Mouse (Mus musculus) embryonic facial prominence, embryonic 13.5 days (tissue): ENCODE results near the gene Dyrk3. TPM values are rescaled to one million over a fixed set of nuclear protein-coding genes. Genes with fewer than 3 reads are reported as not detected.

ENCODE experiments used
- ATAC-seq: fragments of 200-750 bp; cut with Nextera tagmentation; 2 replicates; pipeline ENCODE4 v1.8.0; 2017; ENCODE audit warnings: low read depth; ENCODE audit not compliant: insufficient number of reproducible peaks, insufficient read depth, low FRiP score, low TSS enrichment
- H3K27ac ChIP-seq: fragments of 300-500 bp; sonication (generic); 2 replicates; pipeline ENCODE4 v1.5.1; 2015; ENCODE audit warnings: moderate library complexity, mild to moderate bottlenecking, inconsistent platforms
- H3K27me3 ChIP-seq: fragments of 300-500 bp; sonication (generic); 2 replicates; pipeline ENCODE4 v1.6.1; 2015; ENCODE audit warnings: mild to moderate bottlenecking, inconsistent platforms
- H3K36me3 ChIP-seq: fragments of 300-500 bp; sonication (generic); 2 replicates; pipeline ENCODE4 v1.6.1; 2015; ENCODE audit warnings: mild to moderate bottlenecking, inconsistent platforms
- H3K4me1 ChIP-seq: fragments of 300-500 bp; sonication (generic); 2 replicates; pipeline ENCODE4 v1.6.1; 2015; ENCODE audit warnings: inconsistent platforms
- H3K4me2 ChIP-seq: fragments of 300-500 bp; sonication (generic); 2 replicates; pipeline ENCODE4 v1.6.1; 2015; ENCODE audit warnings: moderate library complexity, mild to moderate bottlenecking, inconsistent platforms
- H3K4me3 ChIP-seq: fragments of 300-500 bp; sonication (generic); 2 replicates; pipeline ENCODE4 v1.5.1; 2015; ENCODE audit warnings: mild to moderate bottlenecking, inconsistent platforms
- H3K9ac ChIP-seq: fragments of 300-500 bp; sonication (generic); 2 replicates; pipeline ENCODE4 v1.6.1; 2015; ENCODE audit warnings: mild to moderate bottlenecking, inconsistent platforms
- H3K9me3 ChIP-seq: fragments of 300-500 bp; sonication (generic); 2 replicates; pipeline ENCODE4 v1.6.1; 2016; ENCODE audit warnings: inconsistent platforms
- WGBS: fragments of 180-500 bp; shearing (Covaris S2); methylation state at CpG from one replicate; pipeline ENCODE4 v1.1.7; 2015; ENCODE audit warnings: mixed read lengths; 5-methylcytosine and 5-hydroxymethylcytosine counted together
- polyA plus RNA-seq: library from polyadenylated mRNA; unstranded; fragments of >200 nt; fragmentation: Nextera tagmentation; extraction: Ambion mirVana; gene quantifications from 2 replicates; pipeline ENCODE4 v1.2.1, GENCODE M21; 2015

Dyrk3 gene
- polyA plus RNA-seq, 1 experiment from 2014 or later: 3.3 TPM

GRCm38 (mm10) chr1:131125987-131126744 lies 12.0 kb downstream of the Dyrk3 start:
- no peaks in the 10 kb centered on the region for H3K4me1 ChIP-seq
- H3K27me3 ChIP-seq: no peaks in the 10 kb centered on the region
- ATAC-seq: no peak
- no peak overlapping the region for H3K27ac ChIP-seq
- no peak overlapping the region for H3K9ac ChIP-seq
- no peaks in the 10 kb centered on the region for H3K9me3 ChIP-seq
- no peak overlapping the region for H3K4me3 ChIP-seq
- WGBS: 77% methylated on average over 11 of the region's 11 CpGs
- peaks cover 23% of the 10 kb centered on the region for H3K36me3 ChIP-seq
- no peak overlapping the region for H3K4me2 ChIP-seq

- ATAC-seq: no peak
- H3K9ac ChIP-seq: no peak overlapping the region
- no peak overlapping the region for H3K4me3 ChIP-seq
- no peaks in the 10 kb centered on the region for H3K9me3 ChIP-seq
- no peaks in the 10 kb centered on the region for H3K27me3 ChIP-seq
- 61% methylated on average over 10 of the region's 10 CpGs for WGBS
- H3K4me2 ChIP-seq: no peak overlapping the region
- H3K27ac ChIP-seq: no peak overlapping the region
- H3K36me3 ChIP-seq: peaks cover 5% of the 10 kb centered on the region
- H3K4me1 ChIP-seq: 0 out of 2 replicates have a peak, but pooled peaks cover 2% of the 10 kb centered on the region
These were observed 14.4 kb downstream of the Dyrk3 start for GRCm38 (mm10) chr1:131123522-131124265.

DNA sequence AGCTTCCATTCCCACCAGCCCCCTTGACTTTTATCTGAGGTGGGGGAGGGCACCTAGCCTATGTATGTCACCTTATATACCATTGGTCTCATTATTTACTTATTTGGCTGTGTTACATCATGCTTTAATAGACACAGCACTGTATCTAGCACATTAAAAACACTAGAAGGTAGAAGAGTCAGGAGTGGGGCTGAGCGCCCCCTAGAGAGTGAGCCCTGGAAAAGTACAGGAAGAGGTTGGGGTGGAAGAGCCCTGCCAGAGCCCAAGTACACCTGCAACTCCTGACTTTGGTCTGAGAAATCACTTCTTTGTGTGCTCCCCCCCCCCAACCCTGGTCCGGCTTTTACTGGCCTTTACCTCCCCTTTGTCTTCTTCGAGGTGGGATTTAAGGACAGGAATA lies 16.2 kb downstream of the Dyrk3 start:
- H3K27ac ChIP-seq: no peak overlapping the region
- no peak overlapping the region for H3K4me2 ChIP-seq
- H3K36me3 ChIP-seq: no peaks in the 10 kb centered on the region
- WGBS: 37% methylated on average over 3 of the region's 3 CpGs
- no peak for ATAC-seq
- no peak overlapping the region for H3K9ac ChIP-seq
- no peaks in the 10 kb centered on the region for H3K27me3 ChIP-seq
- peaks cover 3% of the 10 kb centered on the region; the same call in 1 of the 2 replicates for H3K4me1 ChIP-seq
- no peak overlapping the region for H3K4me3 ChIP-seq
- H3K9me3 ChIP-seq: no peaks in the 10 kb centered on the region

DNA sequence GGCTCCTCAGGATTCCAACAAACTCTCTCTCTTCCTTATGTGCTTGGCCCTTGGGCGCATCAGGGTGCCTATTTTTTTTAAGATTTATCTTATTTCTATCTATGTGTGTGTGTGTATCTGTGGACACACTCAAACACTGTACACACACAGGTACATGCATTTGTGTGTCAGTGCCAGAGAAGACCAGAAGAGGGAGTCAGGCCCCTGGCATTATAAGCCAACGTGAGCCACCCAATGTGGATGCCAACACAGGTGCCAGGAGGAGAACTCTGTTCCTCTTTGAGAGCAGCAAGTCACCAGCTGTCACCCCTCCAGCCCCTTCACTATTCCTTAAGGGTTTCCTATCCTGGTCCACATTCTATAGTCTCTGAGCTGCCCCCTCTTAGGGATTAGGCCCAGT lies 19.1 kb downstream of the Dyrk3 start:
- WGBS: 65% methylated on average over 2 of the region's 2 CpGs

GRCm38 (mm10) chr1:131118530-131118929 lies 19.6 kb downstream of the Dyrk3 start:
- Histone ChIP-seq H3K27me3 (0 out of 2 replicates have a peak, but pooled peaks cover 3% of the 10 kb centered on the region), H3K4me3 (no peak overlapping the region), H3K9ac (no peak overlapping the region), H3K36me3 (no peaks in the 10 kb centered on the region), H3K4me1 (peaks cover 10% of the 10 kb centered on the region), H3K9me3 (no peaks in the 10 kb centered on the region), H3K4me2 (no peak overlapping the region), H3K27ac (no peak overlapping the region)
- ATAC-seq: no peak
- 47% methylated on average over 10 of the region's 10 CpGs for WGBS

More for the DNA sequence above, 19.1 kb downstream of the Dyrk3 start:
- Histone ChIP-seq H3K27me3 (0 out of 2 replicates have a peak, but pooled peaks cover 3% of the 10 kb centered on the region), H3K27ac (no peak overlapping the region), H3K9ac (no peak overlapping the region), H3K4me1 (peaks cover 10% of the 10 kb centered on the region), H3K36me3 (no peaks in the 10 kb centered on the region), H3K4me2 (no peak overlapping the region), H3K9me3 (no peaks in the 10 kb centered on the region), H3K4me3 (no peak overlapping the region)
- ATAC-seq: no peak

DNA sequence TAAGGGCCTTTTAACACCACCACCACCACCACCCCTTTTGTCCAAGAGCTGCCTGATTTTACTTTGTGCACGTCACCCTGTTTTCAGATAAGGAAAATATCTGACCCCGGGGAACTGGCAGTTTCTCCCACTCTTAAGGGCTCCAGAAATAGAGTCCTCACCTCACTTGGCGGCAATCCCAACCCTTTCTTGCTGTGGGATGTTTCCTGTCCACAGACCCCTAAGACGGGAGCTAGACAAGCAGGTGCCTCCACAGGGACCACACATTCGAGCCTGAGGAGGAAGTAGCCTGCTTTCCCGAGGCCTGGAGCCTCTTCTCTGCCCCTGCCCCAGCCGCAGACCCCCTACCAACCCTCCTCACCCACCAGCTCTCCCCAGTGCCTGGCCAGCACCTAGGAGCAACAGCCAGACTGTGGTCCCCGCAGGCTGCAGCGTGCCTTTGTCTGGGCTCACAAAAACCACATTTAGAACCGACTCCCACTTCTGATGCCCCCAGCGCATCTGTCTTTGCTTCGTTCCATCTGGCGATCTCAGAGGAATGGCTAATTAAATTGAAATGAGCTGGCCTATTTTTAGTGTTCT lies 21.6 kb downstream of the Dyrk3 start:
- H3K36me3 ChIP-seq: no peaks in the 10 kb centered on the region
- H3K4me2 ChIP-seq: no peak overlapping the region
- H3K9ac ChIP-seq: no peak overlapping the region
- WGBS: 40% methylated on average over 13 of the region's 13 CpGs
- H3K4me3 ChIP-seq: no peak overlapping the region
- H3K27me3 ChIP-seq: 0 out of 2 replicates have a peak, but pooled peaks cover 3% of the 10 kb centered on the region
- H3K4me1 ChIP-seq: peaks cover 10% of the 10 kb centered on the region
- H3K27ac ChIP-seq: peak overlapping the region; percentile 35; the same call in 1 of the 2 replicates
- H3K9me3 ChIP-seq: no peaks in the 10 kb centered on the region
- no peak for ATAC-seq

GRCm38 (mm10) chr1:131115932-131116331 lies 22.2 kb downstream of the Dyrk3 start:
- Histone ChIP-seq H3K27me3 (0 out of 2 replicates have a peak, but pooled peaks cover 3% of the 10 kb centered on the region), H3K4me3 (no peak overlapping the region), H3K27ac (no peak overlapping the region), H3K4me1 (peaks cover 13% of the 10 kb centered on the region), H3K9me3 (no peaks in the 10 kb centered on the region), H3K36me3 (no peaks in the 10 kb centered on the region), H3K9ac (no peak overlapping the region), H3K4me2 (no peak overlapping the region)
- no peak for ATAC-seq
- 10% methylated on average over 6 of the region's 6 CpGs for WGBS

DNA sequence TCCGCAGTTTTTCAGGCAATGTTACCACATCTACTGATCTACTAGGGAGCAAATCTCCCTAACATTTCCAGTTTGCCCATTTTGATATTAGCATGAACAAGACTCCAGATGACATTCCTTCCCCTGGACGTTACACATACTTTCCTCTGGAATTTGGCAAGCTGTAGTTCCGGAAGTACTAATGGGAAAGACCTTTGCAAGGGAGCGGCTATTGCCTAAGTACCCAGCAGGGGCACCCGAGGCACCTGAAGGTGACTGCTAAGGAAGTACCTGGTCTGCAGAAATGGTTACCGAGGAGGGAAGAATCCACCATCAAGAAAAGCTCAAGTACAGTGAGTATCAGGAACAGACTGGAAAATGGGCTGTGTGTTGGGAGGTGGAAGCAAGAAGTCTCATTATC lies 25.6 kb downstream of the Dyrk3 start:
- no peak for ATAC-seq
- WGBS: 32% methylated on average over 6 of the region's 6 CpGs
- no peak overlapping the region for H3K27ac ChIP-seq

DNA sequence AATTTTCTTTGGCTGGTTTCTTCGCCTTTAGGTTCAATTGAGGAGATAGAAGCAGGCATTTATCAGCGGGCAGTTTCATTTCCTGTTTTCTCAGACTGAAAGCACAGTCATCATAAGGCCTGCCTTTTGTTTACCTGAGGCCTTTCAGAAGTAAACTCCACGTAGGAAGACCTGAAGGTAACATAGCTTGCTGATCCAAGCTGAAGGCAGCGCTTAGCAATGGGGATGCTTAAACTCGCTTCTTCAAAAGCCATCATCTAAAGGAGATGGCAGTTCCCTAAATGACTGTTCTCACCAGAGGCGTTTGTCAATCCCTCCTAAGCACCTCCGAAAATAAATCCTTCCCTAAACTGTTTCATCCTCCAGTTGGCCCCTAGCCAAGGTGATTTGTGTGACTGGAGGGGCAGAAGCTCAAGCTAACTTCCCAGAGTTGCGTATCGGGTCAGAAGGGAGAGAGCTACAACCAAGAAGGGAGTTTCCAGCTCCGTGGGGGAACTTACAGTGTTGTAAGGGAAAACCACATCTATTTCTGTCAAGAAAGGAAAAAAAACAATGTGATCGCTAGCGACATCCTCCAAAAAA lies 27.5 kb downstream of the Dyrk3 start:
- Histone ChIP-seq H3K4me2 (no peak overlapping the region), H3K4me3 (no peak overlapping the region), H3K9ac (no peak overlapping the region), H3K4me1 (peaks cover 24% of the 10 kb centered on the region), H3K27ac (0 out of 2 replicates have a peak overlapping the region, but pooled peaks have one; percentile 49), H3K27me3 (0 out of 2 replicates have a peak, but pooled peaks cover 3% of the 10 kb centered on the region), H3K36me3 (no peaks in the 10 kb centered on the region), H3K9me3 (no peaks in the 10 kb centered on the region)
- ATAC-seq: no peak
- 68% methylated on average over 12 of the region's 12 CpGs for WGBS

More for the DNA sequence above, 25.6 kb downstream of the Dyrk3 start:
- Histone ChIP-seq H3K4me3 (no peak overlapping the region), H3K27me3 (0 out of 2 replicates have a peak, but pooled peaks cover 3% of the 10 kb centered on the region), H3K9ac (no peak overlapping the region), H3K9me3 (no peaks in the 10 kb centered on the region), H3K36me3 (no peaks in the 10 kb centered on the region), H3K4me2 (no peak overlapping the region), H3K4me1 (peaks cover 29% of the 10 kb centered on the region)

DNA sequence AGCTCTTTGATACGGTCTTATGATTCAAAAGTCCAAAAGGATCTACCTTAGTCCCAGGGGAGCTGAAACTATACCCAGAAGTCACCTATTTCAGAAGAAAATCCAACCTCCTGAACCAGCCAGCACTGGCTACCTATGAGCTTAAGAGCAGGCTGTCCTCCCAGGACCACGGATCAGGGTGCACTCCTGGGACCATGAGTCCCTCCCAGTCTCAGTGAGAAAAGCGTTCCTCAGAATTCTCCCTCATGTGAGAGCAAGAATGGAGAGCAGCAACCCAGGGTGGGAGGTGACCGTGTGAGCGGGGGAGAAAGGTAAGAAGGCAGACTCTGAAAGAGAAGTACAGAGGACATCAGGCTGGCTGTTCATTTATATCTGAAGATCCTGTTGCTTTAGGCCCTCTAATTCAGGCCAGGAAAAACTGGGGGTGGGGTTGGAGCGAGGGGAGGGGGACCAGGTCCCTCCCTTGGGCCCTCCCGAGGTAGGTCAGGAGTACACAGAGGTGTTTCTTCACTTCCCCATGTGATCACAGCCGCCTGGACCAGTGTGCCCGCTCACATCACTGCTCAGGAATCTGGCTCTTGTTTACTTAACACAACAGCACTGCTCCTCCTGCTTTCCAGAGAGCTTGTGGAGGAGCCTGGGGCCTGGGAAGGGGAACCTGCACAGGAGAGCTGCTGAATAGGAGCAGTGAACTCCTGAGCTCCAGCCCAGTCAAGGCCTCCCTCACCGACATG lies 30.4 kb downstream of the Dyrk3 start:
- Histone ChIP-seq H3K9ac (no peak overlapping the region), H3K27me3 (no peaks in the 10 kb centered on the region)

More for the DNA sequence above, 30.4 kb downstream of the Dyrk3 start:
- no peak overlapping the region for H3K4me3 ChIP-seq
- H3K9me3 ChIP-seq: no peaks in the 10 kb centered on the region
- H3K36me3 ChIP-seq: no peaks in the 10 kb centered on the region
- peak overlapping the region; percentile 80 for H3K27ac ChIP-seq
- peak overlapping the region; percentile 11; the same call in 1 of the 2 replicates for H3K4me2 ChIP-seq
- peaks cover 24% of the 10 kb centered on the region for H3K4me1 ChIP-seq
- 48% methylated on average over 10 of the region's 10 CpGs for WGBS
- ATAC-seq: peak; percentile 76; the same call in 1 of the 2 replicates
